In the genomic region with DNA sequence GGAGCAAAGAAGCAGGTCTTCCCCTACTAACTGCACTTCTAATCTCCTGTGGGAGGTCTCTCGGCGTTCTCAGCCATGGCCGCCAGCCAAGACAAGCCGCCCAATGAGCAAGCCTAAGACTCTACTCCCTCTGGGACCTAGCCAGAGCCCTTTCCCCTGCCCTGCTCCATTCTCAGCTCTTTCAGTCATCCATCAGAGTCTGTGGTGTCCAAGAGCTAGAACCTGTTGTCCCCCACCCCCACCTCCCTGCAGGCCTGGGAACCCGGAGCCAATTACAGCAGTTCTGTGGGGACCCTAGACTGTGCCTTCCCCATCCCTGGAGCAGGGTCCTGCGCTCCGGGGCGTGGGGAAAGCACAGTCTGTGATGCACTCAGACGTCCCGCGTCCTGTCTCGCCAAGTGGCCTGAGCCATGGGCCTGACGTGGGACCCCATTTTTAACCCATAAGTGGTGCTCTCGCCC, we compare ENCODE assay signal across 7 mouse cellular contexts. TPM values are rescaled to one million over a fixed set of nuclear protein-coding genes. Genes with fewer than 3 reads are reported as not detected.
A peak's percentile ranks its signal among the peaks of the same experiment; 100 is the strongest.
DNase-seq lines count a peak whose midpoint lies in the region; ATAC-seq and TF ChIP-seq lines count a peak whose summit lies in the region.

No protein-coding gene starts in this region.

- peaks cover 8% of the 10 kb centered on the region for H3K4me1 ChIP-seq in embryonic facial prominence, embryonic 12.5 days
- no peaks in the 10 kb centered on the region for H3K4me1 ChIP-seq in intestine, postnatal 0 days (replicated peaks; ENCODE audit: control insufficient read depth, insufficient read depth, low read length)
- peaks cover 14% of the 10 kb centered on the region for H3K4me1 ChIP-seq in limb, embryonic 10.5 days
- peaks cover 15% of the 10 kb centered on the region for H3K4me1 ChIP-seq in midbrain, embryonic 10.5 days

- 15% methylated on average over 14 of the region's 14 CpGs for WGBS in embryonic facial prominence, embryonic 12.5 days
- WGBS in intestine, postnatal 0 days, result 20% methylated on average over 14 of the region's 14 CpGs
- WGBS in limb, embryonic 10.5 days, result 15% methylated on average over 14 of the region's 14 CpGs
- 12% methylated on average over 14 of the region's 14 CpGs for WGBS in midbrain, embryonic 10.5 days

- no peaks in the 10 kb centered on the region for H3K36me3 ChIP-seq in embryonic facial prominence, embryonic 12.5 days
- no peaks in the 10 kb centered on the region for H3K36me3 ChIP-seq in intestine, postnatal 0 days (ENCODE audit: control insufficient read depth, insufficient read depth)
- no peaks in the 10 kb centered on the region for H3K36me3 ChIP-seq in limb, embryonic 10.5 days
- no peaks in the 10 kb centered on the region for H3K36me3 ChIP-seq in midbrain, embryonic 10.5 days

- H3K9ac ChIP-seq in embryonic facial prominence, embryonic 12.5 days, result no peak overlapping the region
- H3K9ac ChIP-seq in intestine, postnatal 0 days (ENCODE audit: low read depth, low read length), result 0 out of 2 replicates have a peak overlapping the region, but pooled peaks have one; percentile 17

- peak overlapping the region; percentile 34 for H3K4me3 ChIP-seq in embryonic facial prominence, embryonic 12.5 days
- peak overlapping the region; percentile 35 for H3K4me3 ChIP-seq in intestine, postnatal 0 days (ENCODE audit: low read depth, low read length)
- peak overlapping the region; percentile 50 for H3K4me3 ChIP-seq in limb, embryonic 10.5 days
- H3K4me3 ChIP-seq in midbrain, embryonic 10.5 days, result peak overlapping the region; percentile 47

- H3K9me3 ChIP-seq in embryonic facial prominence, embryonic 12.5 days, result no peaks in the 10 kb centered on the region
- H3K9me3 ChIP-seq in intestine, postnatal 0 days (ENCODE audit: control insufficient read depth), result no peaks in the 10 kb centered on the region
- no peaks in the 10 kb centered on the region for H3K9me3 ChIP-seq in limb, embryonic 10.5 days (replicated peaks)
- H3K9me3 ChIP-seq in midbrain, embryonic 10.5 days (replicated peaks), result no peaks in the 10 kb centered on the region

- no peaks in the 10 kb centered on the region for H3K27me3 ChIP-seq in embryonic facial prominence, embryonic 12.5 days
- no peaks in the 10 kb centered on the region for H3K27me3 ChIP-seq in intestine, postnatal 0 days (replicated peaks; ENCODE audit: control insufficient read depth, insufficient read depth, low read length)
- H3K27me3 ChIP-seq in limb, embryonic 10.5 days (ENCODE audit: low read depth, poor library complexity, severe bottlenecking), result no peaks in the 10 kb centered on the region
- H3K27me3 ChIP-seq in midbrain, embryonic 10.5 days (ENCODE audit: low read depth, poor library complexity, severe bottlenecking), result no peaks in the 10 kb centered on the region

- H3K27ac ChIP-seq in embryonic facial prominence, embryonic 12.5 days, result peak overlapping the region; percentile 26; the same call in 1 of the 2 replicates
- H3K27ac ChIP-seq in intestine, postnatal 0 days (ENCODE audit: low read depth, low read length), result no peak overlapping the region
- H3K27ac ChIP-seq in limb, embryonic 10.5 days, result peak overlapping the region; percentile 58
- H3K27ac ChIP-seq in midbrain, embryonic 10.5 days (replicated peaks), result peak overlapping the region; percentile 74

- peak overlapping the region; percentile 60 for H3K4me2 ChIP-seq in embryonic facial prominence, embryonic 12.5 days (replicated peaks)
- H3K4me2 ChIP-seq in intestine, postnatal 0 days (replicated peaks; ENCODE audit: low read depth), result peak overlapping the region; percentile 73

- TF ChIP-seq CTCF in intestine, postnatal 0 days (IDR thresholded peaks at IDR 0.05; ENCODE audit: low read depth), result no peak

- peak; percentile 92 for ATAC-seq in embryonic facial prominence, embryonic 12.5 days (ENCODE audit: insufficient number of reproducible peaks, insufficient read depth, low FRiP score, low TSS enrichment)
- ATAC-seq in intestine, postnatal 0 days, result peak; percentile 60

- peak; percentile 51 for DNase-seq in brain, adult 2 months (ENCODE audit: low read depth, low spot score)
- peak; percentile 76 to 79 for DNase-seq in heart, adult 18-20 months
- DNase-seq in limb, embryonic 10.5 days (ENCODE audit: low spot score), result peak; percentile 52
- DNase-seq in midbrain, embryonic 10.5 days (ENCODE audit: low spot score), result peak; percentile 40
- DNase-seq in skeletal muscle tissue, adult 2 months (ENCODE audit: low read depth, low spot score), result peak; percentile 23

RNA-seq across cellular contexts. Expression of a gene that starts 15.9 kb away (rescaled TPM):
- polyA plus RNA-seq in embryonic facial prominence, embryonic 12.5 days (2016; fragmentation: Nextera tagmentation; extraction: Ambion mirVana), result 148 and 153 TPM in 2 replicates
- total RNA-seq in heart, adult 18-20 months (2021), result 10 to 100 TPM; 28.3 to 29.4 TPM
- polyA plus RNA-seq in intestine, postnatal 0 days (2015; fragmentation: Nextera tagmentation; extraction: Ambion mirVana), result 40.4 and 44.5 TPM in 2 replicates
- polyA plus RNA-seq in limb, embryonic 10.5 days (2016; fragmentation: Nextera tagmentation; extraction: Ambion mirVana), result 176 and 177 TPM in 2 replicates
- polyA plus RNA-seq in midbrain, embryonic 10.5 days (2016; fragmentation: Nextera tagmentation; extraction: Ambion mirVana), result 162 and 167 TPM in 2 replicates

RNA-seq across cellular contexts. Expression of a gene that starts 49.6 kb away (rescaled TPM):
- 14.4 and 14.7 TPM in 2 replicates for polyA plus RNA-seq in embryonic facial prominence, embryonic 12.5 days (2016; fragmentation: Nextera tagmentation; extraction: Ambion mirVana)
- total RNA-seq in heart, adult 18-20 months (2021), result 1 to 10 TPM; 2.5 to 3.4 TPM
- 3.5 and 3.6 TPM in 2 replicates for polyA plus RNA-seq in intestine, postnatal 0 days (2015; fragmentation: Nextera tagmentation; extraction: Ambion mirVana)
- 12.5 and 14.7 TPM in 2 replicates for polyA plus RNA-seq in limb, embryonic 10.5 days (2016; fragmentation: Nextera tagmentation; extraction: Ambion mirVana)
- 13.3 and 13.6 TPM in 2 replicates for polyA plus RNA-seq in midbrain, embryonic 10.5 days (2016; fragmentation: Nextera tagmentation; extraction: Ambion mirVana)

Comparison
In these comparisons a context has a peak if more than half of its experiments do, and no peak if none do; other contexts are left out.
1. DNase-seq: peak in every context shown above with its lines; median percentile 78 in heart, adult 18-20 months; 52 in limb, embryonic 10.5 days; 51 in brain, adult 2 months; 40 in midbrain, embryonic 10.5 days; 23 in skeletal muscle tissue, adult 2 months.